Comparison of ENCODE assay signal across 9 mouse cellular contexts in the genomic region with DNA sequence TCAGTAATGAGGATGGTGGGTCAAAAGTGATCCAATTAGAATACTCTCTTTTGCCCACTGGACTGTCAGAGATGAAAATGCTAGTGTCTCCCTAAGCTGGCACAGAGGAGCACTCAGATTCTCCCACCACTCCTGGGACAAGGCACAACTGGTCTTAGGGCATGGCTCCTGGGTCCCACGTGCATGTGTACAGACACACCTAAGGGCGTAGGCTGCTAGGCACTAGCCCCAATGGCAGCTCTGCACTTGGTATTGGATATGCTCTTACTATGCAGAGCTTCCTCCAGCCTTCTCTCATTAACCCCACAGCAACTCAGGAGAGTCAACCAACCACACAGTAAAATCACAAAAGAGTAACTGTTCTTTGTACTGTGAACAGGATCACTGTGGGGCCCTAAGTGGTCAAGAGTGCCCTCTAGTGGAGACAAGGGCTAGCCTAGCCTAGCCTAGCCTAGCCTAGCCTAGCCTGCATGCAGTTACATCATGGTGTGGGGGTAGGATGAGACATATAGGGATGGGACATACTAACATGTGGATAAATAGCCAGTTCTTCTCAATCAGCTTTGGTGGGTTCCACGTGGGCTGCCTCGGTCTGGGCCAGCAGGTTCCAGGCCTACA. TPM values are rescaled to one million over a fixed set of nuclear protein-coding genes. Genes with fewer than 3 reads are reported as not detected.
A peak's percentile ranks its signal among the peaks of the same experiment; 100 is the strongest.
DNase-seq lines count a peak whose midpoint lies in the region; ATAC-seq and TF ChIP-seq lines count a peak whose summit lies in the region.
"Had no signal": no experiment of that assay in that cellular context is flagged by ENCODE, and none has a peak within 500 bp of the region (broad histone marks: within the 10 kb centered on the region; RNA-seq: fewer than 3 reads in every experiment).

No protein-coding gene starts in this region.

- no peaks in the 10 kb centered on the region for H3K27me3 ChIP-seq in forebrain, embryonic 10.5 days (ENCODE audit: poor library complexity, severe bottlenecking)
- H3K27me3 ChIP-seq in kidney, adult 2 months (replicated peaks; ENCODE audit: control insufficient read depth, insufficient read depth, low read length) = no peaks in the 10 kb centered on the region
- no peaks in the 10 kb centered on the region for H3K27me3 ChIP-seq in liver, adult 2 months (ENCODE audit: control insufficient read depth, insufficient read depth, low read length)
- H3K27me3 ChIP-seq in neural tube, embryonic 11.5 days (ENCODE audit: control insufficient read depth, insufficient read depth, low read length) = no peaks in the 10 kb centered on the region
- H3K27me3 ChIP-seq: limb, embryonic 13.5 days had no signal

- no peak for TF ChIP-seq POLR2A in kidney, adult 2 months (IDR thresholded peaks at IDR 0.05; ENCODE audit: low read depth, low read length)
- TF ChIP-seq POLR2A in liver, adult 2 months (IDR thresholded peaks at IDR 0.05; ENCODE audit: extremely low read depth, insufficient read depth, low read length) = no peak

- peaks cover 65% of the 10 kb centered on the region for H3K79me2 ChIP-seq in liver, adult 2 months (ENCODE audit: control insufficient read depth, insufficient read depth, low read length)

- no peaks in the 10 kb centered on the region for H3K36me3 ChIP-seq in forebrain, embryonic 10.5 days (replicated peaks)
- no peaks in the 10 kb centered on the region for H3K36me3 ChIP-seq in kidney, adult 2 months (ENCODE audit: control insufficient read depth, insufficient read depth, low read length)
- H3K36me3 ChIP-seq in liver, adult 2 months (ENCODE audit: control insufficient read depth, insufficient read depth, low read length) = no peaks in the 10 kb centered on the region
- no peaks in the 10 kb centered on the region for H3K36me3 ChIP-seq in neural tube, embryonic 11.5 days (ENCODE audit: control insufficient read depth, insufficient read depth, low read length)
- H3K36me3 ChIP-seq: limb, embryonic 13.5 days had no signal

- WGBS in forebrain, embryonic 10.5 days = 71% methylated on average over 4 of the region's 4 CpGs
- 83% methylated on average over 4 of the region's 4 CpGs for WGBS in kidney, adult 2 months
- WGBS in liver, adult 2 months = 82% methylated on average over 4 of the region's 4 CpGs
- 75% methylated on average over 4 of the region's 4 CpGs for WGBS in neural tube, embryonic 11.5 days

- intact Hi-C loops in gastrocnemius, adult 2 months (cut with DNase I) = loop anchor here (1.0 kb wide), 1 partner anchor 21 kb away; no protein-coding TSS in a partner anchor

- no peak overlapping the region for H3K9ac ChIP-seq in liver, adult 2 months (ENCODE audit: low read depth, low read length)
- H3K9ac ChIP-seq in neural tube, embryonic 11.5 days (ENCODE audit: low read length) = no peak overlapping the region
- H3K9ac ChIP-seq: limb, embryonic 13.5 days had no signal

- peak; percentile 64 for DNase-seq in gastrocnemius, adult 2 months
- DNase-seq in gastrocnemius, postnatal 25 days = no peak
- peak; percentile 77 for DNase-seq in brain, adult 2 months (ENCODE audit: low read depth, low spot score)
- peak; percentile 31 for DNase-seq in forebrain, embryonic 10.5 days (ENCODE audit: extremely low spot score, low spot score)
- peak; percentile 70 for DNase-seq in kidney, adult 2 months
- peak; percentile 46 for DNase-seq in liver, adult 2 months (ENCODE audit: extremely low read depth, low read depth, low spot score)
- peak; percentile 57 for DNase-seq in neural tube, embryonic 11.5 days (ENCODE audit: low spot score)
- DNase-seq in thymus, postnatal 36 days = peak; percentile 39 to 43

- TF ChIP-seq CTCF in gastrocnemius, adult 2 months (IDR thresholded peaks at IDR 0.05) = peak; percentile 98; the same call in 1 of the 2 replicates
- peak; percentile 89 for TF ChIP-seq CTCF in kidney, adult 2 months (conservative IDR thresholded peaks at IDR 0.05; ENCODE audit: insufficient read depth, insufficient read length, low read depth, low read length)
- TF ChIP-seq CTCF in liver, adult 2 months (IDR thresholded peaks at IDR 0.05; ENCODE audit: low read depth, low read length) = peak; percentile 79

- peak; percentile 67; the same call in 1 of the 2 replicates for ATAC-seq in neural tube, embryonic 11.5 days (ENCODE audit: insufficient read depth, low FRiP score, low TSS enrichment)

- no peak overlapping the region for H3K4me2 ChIP-seq in neural tube, embryonic 11.5 days (ENCODE audit: low read depth)
- H3K4me2 ChIP-seq: limb, embryonic 13.5 days had no signal

- H3K4me3 ChIP-seq in gastrocnemius, adult 2 months = no peak overlapping the region
- H3K4me3 ChIP-seq in forebrain, embryonic 10.5 days = no peak overlapping the region
- no peak overlapping the region for H3K4me3 ChIP-seq in kidney, adult 2 months (ENCODE audit: insufficient read depth, low read depth, low read length)
- no peak overlapping the region for H3K4me3 ChIP-seq in liver, adult 2 months (ENCODE audit: insufficient read depth, low read depth, low read length)
- no peak overlapping the region for H3K4me3 ChIP-seq in neural tube, embryonic 11.5 days (ENCODE audit: low read depth, low read length)
- H3K4me3 ChIP-seq: limb, embryonic 13.5 days had no signal

- no peaks in the 10 kb centered on the region for H3K9me3 ChIP-seq in forebrain, embryonic 10.5 days
- H3K9me3 ChIP-seq in neural tube, embryonic 11.5 days (ENCODE audit: control insufficient read depth, low read length) = no peaks in the 10 kb centered on the region
- H3K9me3 ChIP-seq: limb, embryonic 13.5 days had no signal

- peak overlapping the region; percentile 85 for H3K27ac ChIP-seq in gastrocnemius, adult 2 months
- H3K27ac ChIP-seq in forebrain, embryonic 10.5 days = 0 out of 2 replicates have a peak overlapping the region, but pooled peaks have one; percentile 30
- no peak overlapping the region for H3K27ac ChIP-seq in kidney, adult 2 months (ENCODE audit: insufficient read depth, low read depth, low read length)
- H3K27ac ChIP-seq in liver, adult 2 months (replicated peaks; ENCODE audit: insufficient read depth, low read depth, low read length) = no peak overlapping the region
- H3K27ac ChIP-seq in neural tube, embryonic 11.5 days (ENCODE audit: low read depth, low read length) = no peak overlapping the region
- H3K27ac ChIP-seq: limb, embryonic 13.5 days had no signal

- H3K4me1 ChIP-seq in forebrain, embryonic 10.5 days = peaks cover 9% of the 10 kb centered on the region
- H3K4me1 ChIP-seq in kidney, adult 2 months (ENCODE audit: control insufficient read depth, insufficient read depth, low read length) = peaks cover 24% of the 10 kb centered on the region
- peaks cover 23% of the 10 kb centered on the region for H3K4me1 ChIP-seq in liver, adult 2 months (ENCODE audit: control insufficient read depth, insufficient read depth, low read length)
- H3K4me1 ChIP-seq in neural tube, embryonic 11.5 days (ENCODE audit: control insufficient read depth, insufficient read depth, low read length) = no peaks in the 10 kb centered on the region

RNA-seq across cellular contexts. Expression of a gene that starts 23.2 kb away (rescaled TPM):
- 10 to 100 TPM; 52.2 to 53.1 TPM for total RNA-seq in gastrocnemius, adult 2 months (2021)
- total RNA-seq in gastrocnemius, postnatal 25 days (2021) = 10 to 100 TPM; 37.8 to 42.9 TPM
- polyA plus RNA-seq in forebrain, embryonic 10.5 days (2016; fragmentation: Nextera tagmentation; extraction: Ambion mirVana) = 60.9 and 65.7 TPM in 2 replicates
- 44.0 and 45.3 TPM in 2 replicates for polyA plus RNA-seq in kidney, adult 2 months (2012; rRNA removed)
- 26.2 and 27.6 TPM in 2 replicates for total RNA-seq in liver, adult 2 months (2014; rRNA removed)
- 24.0 and 26.4 TPM in 2 replicates for polyA plus RNA-seq in liver, adult 2 months (2012; rRNA removed)
- 58.0 and 64.0 TPM in 2 replicates for polyA plus RNA-seq in neural tube, embryonic 11.5 days (2014; fragmentation: Nextera tagmentation; extraction: Ambion mirVana)

RNA-seq across cellular contexts. Expression of a gene that starts 58.0 kb away (rescaled TPM):
- 10 to 100 TPM; 20.5 to 44.4 TPM for total RNA-seq in gastrocnemius, adult 2 months (2021)
- total RNA-seq in gastrocnemius, postnatal 25 days (2021) = 10 to 100 TPM; 16.8 to 46.3 TPM
- 3.6 and 7.3 TPM in 2 replicates for polyA plus RNA-seq in forebrain, embryonic 10.5 days (2016; fragmentation: Nextera tagmentation; extraction: Ambion mirVana)
- 3.6 and 3.7 TPM in 2 replicates for polyA plus RNA-seq in kidney, adult 2 months (2012; rRNA removed)
- total RNA-seq in liver, adult 2 months (2014; rRNA removed) = under 0.01 and 0.07 TPM in 2 replicates
- polyA plus RNA-seq in liver, adult 2 months (2012; rRNA removed) = 0.16 and 0.48 TPM in 2 replicates
- 24.3 and 27.6 TPM in 2 replicates for polyA plus RNA-seq in neural tube, embryonic 11.5 days (2014; fragmentation: Nextera tagmentation; extraction: Ambion mirVana)

Comparison
In these comparisons a context has a peak if more than half of its experiments do, and no peak if none do; other contexts are left out.
1. H3K27ac ChIP-seq: peak in gastrocnemius, adult 2 months (single experiment) and forebrain, embryonic 10.5 days (single experiment); none in kidney, adult 2 months (single experiment), liver, adult 2 months (single experiment) and neural tube, embryonic 11.5 days (single experiment).
2. Peak in every context shown above with its lines, with median percentiles within 50 percentile points of each other: CTCF ChIP-seq.